Mouse (Mus musculus): ENCODE measurements at regions not wholly inside any gene's neighbourhood (a gene's known extent, or its start where the extent isn't known, plus 50 kb on each side); places are given as distances from the start of the nearest gene placed in this dataset.

GRCm38 (mm10) chr13:51972656-51973310 lies 126.3 kb downstream of the Gadd45g start:
- DNase-seq (ENCODE audit: low read depth in 1 of 2, low spot score in 2 of 2) = no peak

GRCm38 (mm10) chr13:51973461-51973860 lies 127.0 kb downstream of the Gadd45g start:
- no peak for DNase-seq (ENCODE audit: low read depth in 1 of 2, low spot score in 2 of 2)

- DNase-seq (ENCODE audit: low read depth in 1 of 2, low spot score in 2 of 2) = no peak
Observed at GRCm38 (mm10) chr13:51974101-51974500, 127.6 kb downstream of the Gadd45g start.

- DNase-seq (ENCODE audit: low read depth in 1 of 2, low spot score in 2 of 2) = no peak
Observed at GRCm38 (mm10) chr13:51975330-51975729, 128.9 kb downstream of the Gadd45g start.

GRCm38 (mm10) chr13:51975801-51976601 lies 129.5 kb downstream of the Gadd45g start:
- no peak for DNase-seq (ENCODE audit: low read depth in 1 of 2, low spot score in 2 of 2)

- no peak for DNase-seq (ENCODE audit: low read depth in 1 of 2, low spot score in 2 of 2)
Observed at GRCm38 (mm10) chr13:51976620-51977214, 130.2 kb downstream of the Gadd45g start.

GRCm38 (mm10) chr13:51979301-51979977 lies 133.0 kb downstream of the Gadd45g start:
- no peak for DNase-seq (ENCODE audit: low read depth in 1 of 2, low spot score in 2 of 2)

- no peak for DNase-seq (ENCODE audit: low read depth in 1 of 2, low spot score in 2 of 2)
Observed at GRCm38 (mm10) chr13:51980344-51980743, 133.9 kb downstream of the Gadd45g start.

GRCm38 (mm10) chr13:51983002-51983401 lies 136.5 kb downstream of the Gadd45g start:
- DNase-seq (ENCODE audit: low read depth in 1 of 2, low spot score in 2 of 2) = no peak

GRCm38 (mm10) chr13:51983575-51983974 lies 137.1 kb downstream of the Gadd45g start:
- DNase-seq (ENCODE audit: low read depth in 1 of 2, low spot score in 2 of 2) = no peak

GRCm38 (mm10) chr13:51991339-51991738 lies 144.9 kb downstream of the Gadd45g start:
- no peak for DNase-seq (ENCODE audit: low read depth in 1 of 2, low spot score in 2 of 2)

GRCm38 (mm10) chr13:51992878-51993277 lies 146.4 kb downstream of the Gadd45g start:
- no peak for DNase-seq (ENCODE audit: low read depth in 1 of 2, low spot score in 2 of 2)

GRCm38 (mm10) chr13:51996163-51996562 lies 149.7 kb downstream of the Gadd45g start:
- DNase-seq (ENCODE audit: low read depth in 1 of 2, low spot score in 2 of 2) = no peak

- no peak for DNase-seq (ENCODE audit: low read depth in 1 of 2, low spot score in 2 of 2)
Observed at GRCm38 (mm10) chr13:51998542-51998941, 152.1 kb downstream of the Gadd45g start.

- no peak for DNase-seq (ENCODE audit: low read depth in 1 of 2, low spot score in 2 of 2)
Observed at GRCm38 (mm10) chr13:52001811-52002210, 155.3 kb downstream of the Gadd45g start.

GRCm38 (mm10) chr13:52003946-52004539 lies 157.6 kb downstream of the Gadd45g start:
- DNase-seq (ENCODE audit: low read depth in 1 of 2, low spot score in 2 of 2) = no peak

GRCm38 (mm10) chr13:52007585-52008395 lies 161.3 kb downstream of the Gadd45g start:
- DNase-seq (ENCODE audit: low read depth in 1 of 2, low spot score in 2 of 2) = no peak

GRCm38 (mm10) chr13:52009231-52009630 lies 162.8 kb downstream of the Gadd45g start:
- no peak for DNase-seq (ENCODE audit: low read depth in 1 of 2, low spot score in 2 of 2)

- DNase-seq (ENCODE audit: low read depth in 1 of 2, low spot score in 2 of 2) = no peak
Observed at GRCm38 (mm10) chr13:52009766-52010165, 163.3 kb downstream of the Gadd45g start.

GRCm38 (mm10) chr13:52011001-52011400 lies 164.5 kb downstream of the Gadd45g start:
- no peak for DNase-seq (ENCODE audit: low read depth in 1 of 2, low spot score in 2 of 2)

Measured in monocyte, adult 2 months (primary cell).